ENCODE assay signal across 13 mouse cellular contexts in genomic region chr2:159270221-159271080, GRCm38 (mm10).
DNase-seq lines count a peak whose midpoint lies in the region; TF ChIP-seq lines count a peak whose summit lies in the region.
"Had no signal": no experiment of that assay in that cellular context is flagged by ENCODE, and none has a peak within 500 bp of the region (broad histone marks: within the 10 kb centered on the region; RNA-seq: fewer than 3 reads in every experiment).

No protein-coding gene starts in this region.

- H3K4me3 ChIP-seq in embryonic facial prominence, embryonic 10.5 days, result no peak overlapping the region
- no peak overlapping the region for H3K4me3 ChIP-seq in embryonic fibroblast, embryonic 13.5 days (ENCODE audit: insufficient read depth, low read length)
- H3K4me3 ChIP-seq: erythroblast, embryonic 14.5 days; heart, embryonic 13.5 days; hindbrain, embryonic 15.5 days; liver, embryonic 13.5 days; midbrain, embryonic 12.5 days had no signal

- no peaks in the 10 kb centered on the region for H3K9me3 ChIP-seq in embryonic facial prominence, embryonic 10.5 days
- H3K9me3 ChIP-seq: hindbrain, embryonic 15.5 days; liver, embryonic 13.5 days; midbrain, embryonic 12.5 days had no signal

- TF ChIP-seq CTCF in embryonic fibroblast, embryonic 13.5 days (IDR thresholded peaks at IDR 0.05; ENCODE audit: borderline replicate concordance, insufficient read depth, low read length), result no peak

- H3K27me3 ChIP-seq in embryonic facial prominence, embryonic 10.5 days (replicated peaks; ENCODE audit: low read depth, poor library complexity, severe bottlenecking), result no peaks in the 10 kb centered on the region
- H3K27me3 ChIP-seq: heart, embryonic 13.5 days; hindbrain, embryonic 15.5 days; liver, embryonic 13.5 days; midbrain, embryonic 12.5 days had no signal

- H3K4me1 ChIP-seq in embryonic facial prominence, embryonic 10.5 days, result peaks cover 13% of the 10 kb centered on the region
- H3K4me1 ChIP-seq in embryonic fibroblast, embryonic 13.5 days (ENCODE audit: control insufficient read depth, insufficient read depth, low read length), result no peaks in the 10 kb centered on the region
- H3K4me1 ChIP-seq: heart, embryonic 13.5 days; hindbrain, embryonic 15.5 days; liver, embryonic 13.5 days; midbrain, embryonic 12.5 days had no signal

- H3K27ac ChIP-seq in embryonic facial prominence, embryonic 10.5 days (replicated peaks), result peak overlapping the region; percentile 35
- H3K27ac ChIP-seq in embryonic fibroblast, embryonic 13.5 days (ENCODE audit: insufficient read depth, low read length), result peak overlapping the region; percentile 76; the same call in 1 of the 2 replicates
- H3K27ac ChIP-seq: heart, embryonic 13.5 days; hindbrain, embryonic 15.5 days; liver, embryonic 13.5 days; midbrain, embryonic 12.5 days had no signal

- TF ChIP-seq POLR2A in embryonic fibroblast, embryonic 13.5 days (IDR thresholded peaks at IDR 0.05; ENCODE audit: low read depth, low read length), result no peak

- DNase-seq in embryonic facial prominence, embryonic 10.5 days (ENCODE audit: low spot score), result peak; percentile 48
- peak; percentile 53 for DNase-seq in kidney, postnatal 14 days
- DNase-seq in lung, postnatal 25 days (ENCODE audit: low spot score), result peak; percentile 8
- DNase-seq in B cell, adult 2 months, result no peak
- DNase-seq in frontal cortex, postnatal 25 days (ENCODE audit: low spot score in 2 of 2), result no peak
- no peak for DNase-seq in Muller cell, postnatal 12 days (ENCODE audit: inconsistent ontology term)
- DNase-seq: cerebellum, adult 18-20 months; liver, embryonic 13.5 days had no signal

- H3K36me3 ChIP-seq in embryonic facial prominence, embryonic 10.5 days (replicated peaks), result no peaks in the 10 kb centered on the region
- H3K36me3 ChIP-seq: heart, embryonic 13.5 days; hindbrain, embryonic 15.5 days; liver, embryonic 13.5 days; midbrain, embryonic 12.5 days had no signal

- WGBS in embryonic facial prominence, embryonic 10.5 days, result 53% methylated on average over 10 of the region's 10 CpGs

Comparison
In these comparisons a context has a peak if more than half of its experiments do, and no peak if none do; other contexts are left out.
1. DNase-seq: peak in embryonic facial prominence, embryonic 10.5 days (single experiment), kidney, postnatal 14 days (single experiment) and lung, postnatal 25 days (single experiment); none in B cell, adult 2 months (0 of 2), frontal cortex, postnatal 25 days (0 of 2) and Muller cell, postnatal 12 days (single experiment).